ENCODE assay signal across 9 mouse cellular contexts in the genomic region with DNA sequence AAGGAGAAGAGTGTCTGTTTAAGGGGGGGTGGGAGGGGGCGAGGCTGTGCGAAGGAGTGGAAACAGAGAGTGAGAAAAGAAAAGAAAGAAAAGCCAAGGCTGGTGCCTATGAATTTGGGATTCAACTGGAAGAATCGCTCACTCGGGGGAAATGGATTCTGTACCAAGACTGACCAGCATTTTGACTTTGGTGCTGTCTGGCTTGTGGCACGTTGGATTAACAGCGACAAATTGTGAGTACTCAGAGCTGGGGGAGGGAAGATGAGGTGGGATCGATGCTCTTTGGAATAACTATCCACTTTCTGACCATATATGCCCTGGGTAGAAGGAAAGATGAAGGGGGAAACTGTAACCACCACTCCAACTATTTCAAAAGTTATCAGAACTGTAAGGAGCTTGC. TPM values are rescaled to one million over a fixed set of nuclear protein-coding genes. Genes with fewer than 3 reads are reported as not detected.
DNase-seq lines count a peak whose midpoint lies in the region; ATAC-seq lines count a peak whose summit lies in the region.
"Had no signal": no experiment of that assay in that cellular context is flagged by ENCODE, and none has a peak within 500 bp of the region (broad histone marks: within the 10 kb centered on the region; RNA-seq: fewer than 3 reads in every experiment).

Cntnap5b (plus strand) TSS at position 152 of the 400 bp plus-strand sequence.

- no peak within 1 kb of the TSS for H3K27ac ChIP-seq in kidney, embryonic 16.5 days (ENCODE audit: low read length)
- no peak within 1 kb of the TSS for H3K27ac ChIP-seq in forebrain, embryonic 10.5 days
- no peak within 1 kb of the TSS for H3K27ac ChIP-seq in hindbrain, embryonic 16.5 days (ENCODE audit: low read depth, low read length)
- H3K27ac ChIP-seq in midbrain, embryonic 13.5 days, result no peak within 1 kb of the TSS
- no peak within 1 kb of the TSS for H3K27ac ChIP-seq in liver, embryonic 11.5 days (ENCODE audit: low read depth, low read length)
- no peak within 1 kb of the TSS for H3K27ac ChIP-seq in liver, embryonic 12.5 days
- H3K27ac ChIP-seq: limb, embryonic 13.5 days had no signal

- H3K9ac ChIP-seq in kidney, embryonic 16.5 days (replicated peaks; ENCODE audit: low read length), result no peak within 1 kb of the TSS
- H3K9ac ChIP-seq in hindbrain, embryonic 16.5 days (ENCODE audit: low read depth, low read length), result peak within 1 kb of the TSS; percentile 67
- peak within 1 kb of the TSS; percentile 51 for H3K9ac ChIP-seq in midbrain, embryonic 13.5 days (replicated peaks)
- no peak within 1 kb of the TSS for H3K9ac ChIP-seq in liver, embryonic 11.5 days (ENCODE audit: low read depth, low read length)
- H3K9ac ChIP-seq in liver, embryonic 12.5 days, result no peak within 1 kb of the TSS
- H3K9ac ChIP-seq: limb, embryonic 13.5 days had no signal

- peak within 1 kb of the TSS; percentile 30; the same call in 1 of the 2 replicates for H3K4me2 ChIP-seq in kidney, embryonic 16.5 days (replicated peaks; ENCODE audit: low read depth, low read length)
- H3K4me2 ChIP-seq in hindbrain, embryonic 16.5 days (ENCODE audit: low read length), result peak within 1 kb of the TSS; percentile 63
- peak within 1 kb of the TSS; percentile 61 for H3K4me2 ChIP-seq in midbrain, embryonic 13.5 days (replicated peaks)
- H3K4me2 ChIP-seq in liver, embryonic 11.5 days, result no peak within 1 kb of the TSS
- H3K4me2 ChIP-seq in liver, embryonic 12.5 days, result no peak within 1 kb of the TSS
- H3K4me2 ChIP-seq: limb, embryonic 13.5 days had no signal

- no peaks in the 10 kb centered on the region for H3K4me1 ChIP-seq in kidney, embryonic 16.5 days (ENCODE audit: insufficient read depth, low read length)
- peaks cover 10% of the 10 kb centered on the region; the same call in 1 of the 2 replicates for H3K4me1 ChIP-seq in forebrain, embryonic 10.5 days
- no peaks in the 10 kb centered on the region for H3K4me1 ChIP-seq in hindbrain, embryonic 16.5 days (ENCODE audit: control insufficient read depth, insufficient read depth, low read depth, low read length)
- peaks cover 9% of the 10 kb centered on the region; the same call in 1 of the 2 replicates for H3K4me1 ChIP-seq in midbrain, embryonic 13.5 days (replicated peaks)
- no peaks in the 10 kb centered on the region for H3K4me1 ChIP-seq in liver, embryonic 11.5 days (replicated peaks; ENCODE audit: control insufficient read depth, insufficient read depth, low read length)
- H3K4me1 ChIP-seq in liver, embryonic 12.5 days, result no peaks in the 10 kb centered on the region
- H3K4me1 ChIP-seq: limb, embryonic 13.5 days had no signal

- no peak within 1 kb of the TSS for H3K4me3 ChIP-seq in kidney, embryonic 16.5 days (ENCODE audit: low read length)
- peak within 1 kb of the TSS; percentile 42 for H3K4me3 ChIP-seq in forebrain, embryonic 10.5 days
- H3K4me3 ChIP-seq in hindbrain, embryonic 16.5 days (ENCODE audit: low read length), result peak within 1 kb of the TSS; percentile 52
- peak within 1 kb of the TSS; percentile 44 for H3K4me3 ChIP-seq in midbrain, embryonic 13.5 days (replicated peaks)
- H3K4me3 ChIP-seq in liver, embryonic 11.5 days (ENCODE audit: low read depth, low read length), result no peak within 1 kb of the TSS
- H3K4me3 ChIP-seq in liver, embryonic 12.5 days, result no peak within 1 kb of the TSS
- H3K4me3 ChIP-seq: limb, embryonic 13.5 days had no signal

- no peak for DNase-seq in kidney, postnatal 14 days
- DNase-seq in forebrain, embryonic 10.5 days (ENCODE audit: extremely low spot score, low spot score), result no peak
- no peak for DNase-seq in liver, embryonic 11.5 days (ENCODE audit: low spot score)
- DNase-seq in gastrocnemius, adult 8-10 months (ENCODE audit: low spot score in 2 of 2), result no peak

- no peaks in the 10 kb centered on the region for H3K27me3 ChIP-seq in kidney, embryonic 16.5 days (ENCODE audit: insufficient read depth, low read length)
- no peaks in the 10 kb centered on the region for H3K27me3 ChIP-seq in forebrain, embryonic 10.5 days (ENCODE audit: poor library complexity, severe bottlenecking)
- no peaks in the 10 kb centered on the region for H3K27me3 ChIP-seq in hindbrain, embryonic 16.5 days (replicated peaks; ENCODE audit: control insufficient read depth, insufficient read depth, low read length)
- no peaks in the 10 kb centered on the region for H3K27me3 ChIP-seq in midbrain, embryonic 13.5 days
- no peaks in the 10 kb centered on the region for H3K27me3 ChIP-seq in liver, embryonic 11.5 days (replicated peaks; ENCODE audit: control insufficient read depth, insufficient read depth, low read length)
- no peaks in the 10 kb centered on the region for H3K27me3 ChIP-seq in liver, embryonic 12.5 days (replicated peaks)
- H3K27me3 ChIP-seq: limb, embryonic 13.5 days had no signal

- no peak for ATAC-seq in kidney, embryonic 16.5 days (ENCODE audit: low FRiP score, low TSS enrichment)
- ATAC-seq in hindbrain, embryonic 16.5 days, result peak; percentile 37
- peak; percentile 48 for ATAC-seq in midbrain, embryonic 13.5 days
- no peak for ATAC-seq in liver, embryonic 11.5 days (replicated peaks; ENCODE audit: low FRiP score)
- no peak for ATAC-seq in liver, embryonic 12.5 days

- no peaks in the 10 kb centered on the region for H3K9me3 ChIP-seq in kidney, embryonic 16.5 days (ENCODE audit: low read length)
- H3K9me3 ChIP-seq in forebrain, embryonic 10.5 days, result no peaks in the 10 kb centered on the region
- H3K9me3 ChIP-seq in hindbrain, embryonic 16.5 days (ENCODE audit: control insufficient read depth, low read length), result no peaks in the 10 kb centered on the region
- no peaks in the 10 kb centered on the region for H3K9me3 ChIP-seq in midbrain, embryonic 13.5 days
- no peaks in the 10 kb centered on the region for H3K9me3 ChIP-seq in liver, embryonic 11.5 days (ENCODE audit: control insufficient read depth, low read length)
- H3K9me3 ChIP-seq in liver, embryonic 12.5 days (replicated peaks), result no peaks in the 10 kb centered on the region
- H3K9me3 ChIP-seq: limb, embryonic 13.5 days had no signal

- H3K36me3 ChIP-seq in kidney, embryonic 16.5 days (ENCODE audit: insufficient read depth, low read length), result no peaks in the 10 kb centered on the region
- H3K36me3 ChIP-seq in forebrain, embryonic 10.5 days (replicated peaks), result no peaks in the 10 kb centered on the region
- H3K36me3 ChIP-seq in hindbrain, embryonic 16.5 days (ENCODE audit: control insufficient read depth, insufficient read depth, low read length), result no peaks in the 10 kb centered on the region
- no peaks in the 10 kb centered on the region for H3K36me3 ChIP-seq in midbrain, embryonic 13.5 days
- H3K36me3 ChIP-seq in liver, embryonic 11.5 days (ENCODE audit: control insufficient read depth, insufficient read depth, low read length), result no peaks in the 10 kb centered on the region
- no peaks in the 10 kb centered on the region for H3K36me3 ChIP-seq in liver, embryonic 12.5 days
- H3K36me3 ChIP-seq: limb, embryonic 13.5 days had no signal

- WGBS in kidney, embryonic 16.5 days, result 34% methylated on average over 7 of the region's 7 CpGs
- WGBS in forebrain, embryonic 10.5 days, result 34% methylated on average over 7 of the region's 7 CpGs
- 17% methylated on average over 7 of the region's 7 CpGs for WGBS in hindbrain, embryonic 16.5 days
- 27% methylated on average over 7 of the region's 7 CpGs for WGBS in midbrain, embryonic 13.5 days
- 28% methylated on average over 7 of the region's 7 CpGs for WGBS in liver, embryonic 11.5 days
- WGBS in liver, embryonic 12.5 days (ENCODE audit: insufficient replicate concordance), result 21% methylated on average over 7 of the region's 7 CpGs

RNA-seq across cellular contexts. Expression of gene Cntnap5b, which starts in this region (rescaled TPM):
- not detected in 2 replicates for polyA plus RNA-seq in kidney, embryonic 16.5 days (2015; fragmentation: Nextera tagmentation; extraction: Ambion mirVana)
- 0.06 and 0.09 TPM in 2 replicates for polyA plus RNA-seq in forebrain, embryonic 10.5 days (2016; fragmentation: Nextera tagmentation; extraction: Ambion mirVana)
- polyA plus RNA-seq in hindbrain, embryonic 16.5 days (2015; fragmentation: Nextera tagmentation; extraction: Ambion mirVana), result 3.6 and 4.2 TPM in 2 replicates
- 1.0 and 1.1 TPM in 2 replicates for polyA plus RNA-seq in midbrain, embryonic 13.5 days (2015; fragmentation: Nextera tagmentation; extraction: Ambion mirVana)
- polyA plus RNA-seq in liver, embryonic 11.5 days (2014; fragmentation: Nextera tagmentation; extraction: Ambion mirVana), result not detected in 2 replicates
- under 1 TPM in 2 of 4 experiments, not detected in 2; 0.08 to 0.11 TPM for total RNA-seq in gastrocnemius, adult 8-10 months (2022)
- polyA plus RNA-seq in liver, embryonic 12.5 days (2016; fragmentation: Nextera tagmentation; extraction: Ambion mirVana), result not detected in 2 replicates
- polyA plus RNA-seq: limb, embryonic 13.5 days had no signal

Comparison
In these comparisons a context has a peak if more than half of its experiments do, and no peak if none do; other contexts are left out.
1. ATAC-seq: peak in hindbrain, embryonic 16.5 days (single experiment) and midbrain, embryonic 13.5 days (single experiment); none in kidney, embryonic 16.5 days (single experiment), liver, embryonic 11.5 days (single experiment) and liver, embryonic 12.5 days (single experiment).
2. H3K4me2 ChIP-seq: peak in kidney, embryonic 16.5 days (single experiment), hindbrain, embryonic 16.5 days (single experiment) and midbrain, embryonic 13.5 days (single experiment); none in liver, embryonic 11.5 days (single experiment) and liver, embryonic 12.5 days (single experiment).
3. H3K4me3 ChIP-seq: peak in forebrain, embryonic 10.5 days (single experiment), hindbrain, embryonic 16.5 days (single experiment) and midbrain, embryonic 13.5 days (single experiment); none in kidney, embryonic 16.5 days (single experiment), liver, embryonic 11.5 days (single experiment) and liver, embryonic 12.5 days (single experiment).
4. H3K9ac ChIP-seq: peak in hindbrain, embryonic 16.5 days (single experiment) and midbrain, embryonic 13.5 days (single experiment); none in kidney, embryonic 16.5 days (single experiment), liver, embryonic 11.5 days (single experiment) and liver, embryonic 12.5 days (single experiment).